Mouse (Mus musculus): ENCODE data around the gene Rabepk.
A peak's percentile ranks its signal among the peaks of the same experiment; 100 is the strongest.
"Not testable (repeated sequence)": the region's sequence is repeated elsewhere in the genome, so short reads cannot be mapped to it uniquely, and the experiment has no call there.

Gene Rabepk

DNA sequence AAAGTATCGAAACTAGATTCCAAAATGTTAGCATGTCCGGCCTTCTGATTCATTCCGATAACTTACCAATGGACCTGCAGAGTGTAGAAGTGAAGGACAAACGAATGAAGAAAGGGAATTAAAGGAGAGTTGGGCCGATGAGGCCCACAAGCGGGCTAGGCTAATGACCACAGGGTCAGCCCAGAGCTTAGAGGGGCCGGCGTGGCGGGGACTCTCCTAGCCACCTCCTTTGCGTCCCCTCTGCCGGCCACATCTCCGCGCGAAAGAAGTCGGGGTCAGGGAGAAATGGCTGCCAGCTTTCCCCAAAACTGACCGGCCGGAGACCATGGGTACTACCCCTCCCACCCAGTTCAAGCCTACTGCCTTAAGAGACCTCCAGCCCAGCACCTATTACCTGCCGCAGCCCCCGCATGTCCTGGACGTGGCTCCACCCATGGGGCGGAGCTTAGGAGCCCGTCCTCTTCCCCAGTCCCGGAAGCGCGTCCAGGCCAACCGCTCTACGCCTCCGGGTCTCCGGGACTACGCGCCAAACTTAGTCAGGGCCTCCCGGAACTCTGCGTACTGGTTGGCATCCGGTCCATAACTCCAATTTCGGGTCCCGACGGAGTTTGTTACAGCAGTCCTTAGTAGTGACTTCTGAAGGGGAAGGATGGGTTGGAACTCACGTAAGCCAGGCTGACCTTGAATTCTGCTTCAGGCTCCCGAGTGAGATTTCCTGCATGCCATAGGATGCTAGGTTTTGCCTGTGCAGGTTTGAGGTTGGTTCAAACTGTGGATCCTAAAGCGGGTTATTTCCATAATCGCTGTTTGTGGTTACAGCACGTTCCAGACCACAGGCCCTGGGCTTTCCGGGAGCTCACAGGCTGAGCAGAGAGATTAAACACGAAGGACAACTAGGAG, at the start of gene Rabepk:
TSS of gene Rabepk (minus strand) at position 556 of the 900 bp plus-strand sequence.
- peak; percentile 72 for DNase-seq (ENCODE audit: low read depth, low spot score)

DNA sequence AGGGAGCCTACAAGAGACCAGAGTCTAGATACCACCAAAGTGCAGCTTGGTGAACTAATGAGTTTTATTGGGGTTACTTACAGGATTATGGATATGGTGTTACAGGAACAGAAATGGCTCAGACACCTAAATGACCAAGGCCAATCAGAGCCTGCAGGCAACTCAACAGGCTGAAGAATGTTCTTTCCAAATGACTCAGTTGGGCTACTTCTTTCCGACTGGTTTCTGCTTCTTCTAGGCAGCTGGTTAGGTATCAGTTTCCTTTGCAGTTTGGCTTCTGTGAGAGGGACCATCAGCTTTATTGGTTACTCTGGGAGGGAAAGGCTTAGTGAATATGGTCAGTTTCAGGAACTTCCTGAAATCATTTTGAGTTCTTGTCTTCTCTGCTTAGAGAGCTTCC, 48.0 kb upstream of the Rabepk start:
- DNase-seq (ENCODE audit: low read depth, low spot score): no peak

- DNase-seq (ENCODE audit: low read depth, low spot score): peak; percentile 17
These were observed 43.7 kb upstream of the Rabepk start for GRCm38 (mm10) chr2:34843211-34843939.

GRCm38 (mm10) chr2:34841706-34842105, 42.0 kb upstream of the Rabepk start:
- peak; percentile 82 for DNase-seq (ENCODE audit: low read depth, low spot score)

DNA sequence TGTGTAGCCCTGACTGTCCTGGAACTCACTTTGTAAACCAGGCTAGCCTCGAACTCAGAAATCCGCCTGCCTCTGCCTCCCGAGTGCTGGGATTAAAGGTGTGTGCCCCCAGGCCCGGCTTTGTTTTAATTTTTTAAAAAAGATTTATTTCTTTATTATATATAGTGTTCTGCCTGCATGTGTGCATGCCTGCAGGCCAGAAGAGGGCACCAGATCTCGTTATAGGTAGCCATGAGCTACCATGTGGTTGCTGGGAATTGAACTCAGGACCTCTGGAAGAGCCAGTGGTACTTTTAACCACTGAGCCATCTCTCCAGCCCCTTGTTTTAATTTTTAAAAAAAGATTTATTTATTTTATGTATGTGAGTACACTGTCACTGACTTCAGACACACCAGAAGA, 40.4 kb upstream of the Rabepk start:
- not testable (repeated sequence) for DNase-seq (ENCODE audit: low read depth, low spot score)

DNA sequence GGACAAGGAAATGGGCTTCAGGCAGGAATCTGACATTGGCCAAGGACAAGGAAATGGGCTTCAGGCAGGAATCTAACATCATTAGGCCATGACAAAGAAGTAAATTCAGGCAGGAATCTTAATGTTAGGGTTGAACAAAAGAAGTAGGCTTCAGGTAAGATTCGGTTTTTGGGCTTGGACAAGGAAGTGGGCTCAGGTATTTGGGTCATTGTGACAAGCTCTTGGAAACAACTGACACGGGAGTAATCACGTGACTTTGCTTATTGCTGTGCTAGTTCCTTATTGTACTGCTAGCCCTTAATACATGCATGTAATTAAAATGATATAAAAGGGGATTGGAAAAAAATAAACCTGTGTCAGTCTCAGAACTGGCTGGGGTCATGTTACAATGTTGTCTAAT, 36.0 kb upstream of the Rabepk start:
- no peak for DNase-seq (ENCODE audit: low read depth, low spot score)

DNA sequence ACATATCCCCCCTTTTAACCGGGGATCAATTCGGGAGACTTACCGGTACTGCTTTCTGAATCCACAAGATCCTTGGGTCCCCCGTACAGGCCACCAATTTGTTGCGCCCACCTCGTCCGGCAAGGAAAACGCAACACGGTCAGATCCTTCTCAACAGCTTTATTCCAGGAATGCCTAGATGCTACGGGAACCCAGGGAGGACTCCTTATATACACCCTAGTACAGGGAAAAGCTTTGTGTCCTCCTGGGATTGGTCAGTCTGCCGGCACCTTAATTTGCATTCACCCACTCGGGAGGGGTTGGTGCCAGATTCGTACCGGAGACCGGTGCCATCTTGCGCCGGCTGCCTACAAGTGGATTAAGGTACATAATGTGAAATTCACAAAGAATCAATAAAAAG, 33.9 kb upstream of the Rabepk start:
- DNase-seq (ENCODE audit: low read depth, low spot score): no peak

DNA sequence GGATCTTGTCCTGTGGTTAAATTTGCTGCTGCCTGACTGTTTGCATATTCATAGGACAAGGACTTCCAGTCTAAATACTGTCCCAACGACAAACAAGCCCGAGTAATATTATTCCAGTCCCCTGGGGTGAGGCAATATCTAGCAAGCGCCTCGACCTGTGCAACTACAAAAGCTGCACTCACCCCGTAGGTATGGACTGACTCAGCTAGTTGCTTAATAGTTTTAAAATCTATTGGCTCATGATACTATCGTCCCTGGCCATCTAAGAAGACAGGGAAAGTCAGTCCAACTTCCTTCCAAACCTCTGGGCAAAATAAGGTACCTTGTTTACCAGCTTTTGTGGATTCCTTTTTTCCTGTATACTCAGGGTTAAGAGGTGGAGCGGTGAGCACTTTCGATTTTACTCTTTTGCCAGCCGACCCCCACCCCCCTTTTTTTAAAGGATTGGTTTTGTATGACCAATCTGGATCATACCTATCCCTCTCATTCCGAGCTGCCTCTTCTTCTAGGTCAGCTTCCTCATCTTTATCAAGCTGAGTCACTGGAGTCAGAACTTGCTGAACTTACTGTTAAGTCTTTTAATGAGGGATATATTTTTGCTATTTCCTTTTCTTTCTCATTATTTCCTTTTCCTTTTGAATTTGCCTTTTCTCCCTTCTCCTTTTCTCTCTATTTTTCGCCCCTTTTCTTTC, 33.2 kb upstream of the Rabepk start, which contains the start of gene Gm34653:
TSS of gene Gm34653 (plus strand) at position 242 of the 692 bp plus-strand sequence.
- not testable (repeated sequence) for DNase-seq (ENCODE audit: low read depth, low spot score)

- not testable (repeated sequence) for DNase-seq (ENCODE audit: low read depth, low spot score)
These were observed 30.4 kb upstream of the Rabepk start for GRCm38 (mm10) chr2:34830066-34830465.

DNA sequence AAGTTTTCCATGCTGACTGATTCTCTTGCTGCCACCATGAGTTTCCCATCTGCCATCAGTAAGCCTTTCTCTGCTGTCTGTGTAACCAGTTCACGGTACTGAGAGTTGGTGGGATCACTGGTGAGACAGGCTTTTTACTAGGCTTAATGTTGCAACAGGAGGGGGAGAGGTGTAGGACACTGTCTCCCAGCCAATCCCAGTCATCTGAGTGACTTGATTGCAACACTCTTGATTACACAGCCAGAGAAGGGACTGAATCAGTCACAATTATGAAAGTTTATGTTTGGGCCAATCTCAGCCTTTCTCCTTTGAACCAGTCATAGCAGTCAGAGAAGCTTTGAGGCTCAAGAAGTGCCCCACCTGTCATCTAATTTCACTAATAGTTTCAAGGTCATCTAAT, 28.3 kb upstream of the Rabepk start:
- DNase-seq (ENCODE audit: low read depth, low spot score): no peak

DNA sequence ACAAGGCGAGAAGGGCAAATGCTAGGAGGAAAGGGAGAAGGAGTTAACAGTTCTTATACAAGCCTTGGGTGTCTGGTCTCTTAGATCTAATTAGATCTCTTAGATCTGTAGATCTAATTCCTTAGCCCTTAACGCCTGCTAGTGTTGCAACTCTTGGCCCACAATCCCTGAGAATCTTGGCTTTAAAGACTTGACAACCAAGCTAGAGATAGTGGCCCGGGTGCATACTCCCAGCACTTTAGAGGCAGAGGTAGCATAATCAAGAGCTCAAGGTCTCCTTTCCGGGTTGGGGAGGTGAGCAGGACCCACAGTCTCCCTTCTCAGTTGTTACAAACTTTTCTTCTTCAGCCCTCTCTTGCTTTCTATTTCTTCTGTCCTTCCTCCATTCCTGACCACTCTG, 27.9 kb upstream of the Rabepk start:
- no peak for DNase-seq (ENCODE audit: low read depth, low spot score)

- no peak for DNase-seq (ENCODE audit: low read depth, low spot score)
These were observed 26.9 kb upstream of the Rabepk start for GRCm38 (mm10) chr2:34826460-34827231.

GRCm38 (mm10) chr2:34825827-34826459, 26.2 kb upstream of the Rabepk start, which contains the start of gene Fbxw2:
Gene Fbxw2 (minus strand): TSS chr2:34826311.
- DNase-seq (ENCODE audit: low read depth, low spot score): peak; percentile 92

DNA sequence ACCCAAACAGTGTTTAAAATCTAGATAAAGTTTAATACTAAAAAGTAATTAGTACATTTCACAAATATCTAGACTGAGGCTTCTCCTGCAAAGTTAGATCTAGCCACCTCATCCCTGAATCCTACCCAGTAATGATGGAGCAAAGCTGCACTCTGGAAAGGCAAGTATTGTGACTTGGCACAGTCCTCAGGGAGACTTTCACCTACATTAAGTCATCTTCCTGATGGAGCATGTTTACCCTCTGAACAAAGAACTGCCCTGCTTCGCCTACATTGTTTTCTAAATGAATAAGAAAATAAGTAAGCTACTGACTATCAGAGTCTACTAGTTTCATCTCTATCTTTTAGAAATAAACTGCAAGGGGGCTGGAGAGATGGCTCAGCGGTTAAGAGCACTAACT, 18.8 kb upstream of the Rabepk start:
- DNase-seq (ENCODE audit: low read depth, low spot score): no peak

- DNase-seq (ENCODE audit: low read depth, low spot score): not testable (repeated sequence)
These were observed 16.2 kb upstream of the Rabepk start for GRCm38 (mm10) chr2:34815893-34816292.

DNA sequence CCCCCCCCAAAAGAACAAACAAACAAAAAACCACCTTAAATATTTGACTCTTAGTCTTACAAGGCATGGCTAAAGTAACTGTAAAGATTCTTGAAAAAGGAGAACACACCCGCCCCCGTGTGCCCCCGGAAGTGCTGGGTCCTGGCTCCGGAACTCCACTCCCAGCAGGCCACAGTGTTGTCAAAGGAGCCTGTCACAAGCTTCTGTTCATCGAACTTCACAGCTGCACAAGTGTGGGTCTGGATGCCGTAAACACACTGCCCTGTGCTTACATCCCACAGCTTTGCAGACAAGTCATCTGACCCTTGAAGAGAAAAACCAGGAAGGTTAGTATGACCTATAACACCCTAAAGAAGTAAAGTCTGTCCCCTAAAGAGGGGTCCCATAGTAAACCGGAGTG, 13.0 kb upstream of the Rabepk start:
- no peak for DNase-seq (ENCODE audit: low read depth, low spot score)

DNA sequence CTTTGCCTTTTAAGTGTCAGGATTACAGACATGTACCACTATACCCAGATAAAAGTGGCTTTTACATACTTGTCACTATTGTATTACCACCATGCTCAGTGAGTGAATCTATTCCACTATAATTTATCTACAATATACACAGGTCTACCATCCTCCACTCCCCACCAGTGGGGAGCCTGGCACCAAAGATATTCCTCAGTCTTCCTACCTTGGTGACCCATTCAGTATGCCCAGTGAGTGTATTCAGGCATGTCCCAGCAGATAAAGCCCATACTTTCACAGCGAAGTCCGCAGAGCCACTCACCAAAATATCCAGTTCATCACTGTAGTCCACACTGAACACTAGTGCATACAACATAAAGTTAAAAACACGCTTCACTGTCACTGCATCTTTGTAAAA, 11.1 kb upstream of the Rabepk start:
- DNase-seq (ENCODE audit: low read depth, low spot score): no peak

DNA sequence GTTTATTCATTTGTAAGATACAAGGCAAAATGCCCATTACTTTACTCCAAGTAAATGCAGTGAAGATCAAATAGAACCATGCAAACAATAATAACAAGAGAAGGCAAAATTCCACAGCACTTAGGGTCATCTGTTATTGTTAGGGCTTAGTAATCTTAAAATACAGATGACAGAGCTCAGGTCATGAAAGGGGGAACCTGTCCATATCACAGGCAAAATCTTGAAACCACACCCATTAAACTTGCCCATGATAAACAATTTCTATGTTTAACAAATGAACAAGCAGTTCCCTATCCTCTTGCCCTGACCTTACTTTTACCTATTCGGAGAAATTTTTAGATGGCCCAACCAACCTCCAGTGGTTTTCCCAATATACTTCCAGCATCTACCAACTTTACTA, 9.9 kb upstream of the Rabepk start:
- no peak for DNase-seq (ENCODE audit: low read depth, low spot score)

- DNase-seq (ENCODE audit: low read depth, low spot score): no peak
These were observed 8.3 kb upstream of the Rabepk start for GRCm38 (mm10) chr2:34808057-34808456.

- DNase-seq (ENCODE audit: low read depth, low spot score): no peak
These were observed 5.7 kb upstream of the Rabepk start for GRCm38 (mm10) chr2:34805364-34805950.

All from telencephalon, adult 2 months (tissue).